Mouse (Mus musculus): ENCODE measurements at regions not wholly inside any gene's neighbourhood (a gene's known extent, or its start where the extent isn't known, plus 50 kb on each side); places are given as distances from the start of the nearest gene placed in this dataset.

DNA sequence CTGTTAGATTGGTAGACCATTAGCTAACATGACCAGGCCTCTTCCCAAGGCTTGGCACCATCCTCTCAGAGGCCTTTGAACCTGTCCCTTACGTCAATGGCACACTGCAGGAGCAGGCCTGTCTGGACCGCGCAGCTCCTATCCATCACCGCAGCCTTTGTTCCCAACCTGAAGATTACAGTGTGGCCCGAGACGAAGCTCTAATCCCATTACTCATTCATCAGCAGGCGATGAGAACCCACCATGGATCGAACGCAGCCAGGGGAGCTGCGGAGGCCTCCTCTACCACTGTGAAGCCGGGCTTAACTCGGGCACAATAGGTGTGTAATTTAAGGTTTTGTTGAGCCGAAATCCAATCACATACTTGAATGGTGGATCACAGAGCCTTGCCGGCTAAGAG is 54.0 kb upstream of the Irx3 start:
- no peak for ATAC-seq (replicated peaks; ENCODE audit: low FRiP score, low TSS enrichment, poor library complexity, severe bottlenecking)

DNA sequence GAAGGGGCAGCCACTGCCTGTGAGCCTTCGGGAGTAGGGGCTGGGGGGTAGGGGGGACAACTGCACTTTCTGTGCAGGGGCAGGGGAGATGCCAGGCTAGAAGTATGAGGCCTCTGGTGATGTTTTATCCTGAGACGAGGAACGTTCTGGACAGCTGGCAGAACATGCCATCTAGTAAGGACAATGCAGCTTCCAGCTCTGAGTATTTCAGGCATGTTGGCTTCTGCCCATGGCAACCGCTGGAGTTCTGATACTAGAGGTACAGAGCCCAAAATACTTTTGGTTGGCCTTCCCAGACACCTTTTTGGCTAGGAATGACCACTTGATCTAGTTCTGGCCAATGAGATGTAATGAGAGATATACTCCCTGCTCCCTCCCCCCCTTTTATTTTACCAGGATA is 52.5 kb upstream of the Irx3 start:
- ATAC-seq (replicated peaks; ENCODE audit: low FRiP score, low TSS enrichment, poor library complexity, severe bottlenecking) = no peak

DNA sequence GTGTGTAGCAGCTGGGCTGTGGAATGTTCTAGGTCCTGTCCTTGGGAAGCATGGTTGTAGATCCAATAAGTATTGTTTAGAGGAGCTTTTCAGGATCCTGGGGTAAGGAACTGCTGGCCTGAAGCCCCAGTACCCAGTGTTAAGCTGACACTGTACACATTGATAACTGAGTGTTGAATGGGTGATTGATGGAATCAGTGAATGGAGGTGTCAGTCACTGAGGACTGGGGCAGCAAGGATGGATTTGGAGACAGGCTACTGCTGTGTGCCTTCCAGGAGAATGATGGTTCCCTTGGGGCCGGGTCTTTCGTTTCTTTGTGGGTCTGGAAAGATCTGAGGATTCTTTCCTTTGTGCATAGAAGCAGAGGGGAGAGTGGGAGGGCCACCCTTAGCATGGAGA is 51.9 kb upstream of the Irx3 start:
- no peak for ATAC-seq (replicated peaks; ENCODE audit: low FRiP score, low TSS enrichment, poor library complexity, severe bottlenecking)

DNA sequence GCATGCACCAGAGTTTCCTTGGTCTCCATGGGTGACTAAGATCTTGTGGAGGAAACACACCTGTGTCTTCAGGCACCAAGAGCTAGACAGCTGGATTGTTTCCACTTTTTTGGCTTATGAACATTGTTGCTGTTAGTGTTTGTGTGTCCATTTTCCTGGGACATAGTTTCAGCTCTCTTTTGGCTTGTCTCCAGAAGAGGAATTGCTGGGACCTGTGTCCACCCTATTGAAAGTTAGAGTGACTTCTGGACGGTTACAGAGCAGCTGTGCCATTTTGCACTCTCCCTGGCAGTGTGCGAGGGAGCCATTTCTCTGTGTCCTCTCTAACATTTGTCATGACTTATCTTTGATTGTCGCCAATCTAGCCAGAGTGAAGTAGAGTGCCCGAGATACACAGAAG is 51.5 kb upstream of the Irx3 start:
- ATAC-seq (replicated peaks; ENCODE audit: low FRiP score, low TSS enrichment, poor library complexity, severe bottlenecking) = no peak
